Mouse (Mus musculus): Measurements from ENCODE around the gene Lasp1. TPM values are rescaled to one million over a fixed set of nuclear protein-coding genes. Genes with fewer than 3 reads are reported as not detected.
"Not testable (repeated sequence)": the region's sequence is repeated elsewhere in the genome, so short reads cannot be mapped to it uniquely, and the experiment has no call there.

The Lasp1 gene
- total RNA-seq, 2 experiments from 2014 or later, result 73.3 to 74.4 TPM

DNA sequence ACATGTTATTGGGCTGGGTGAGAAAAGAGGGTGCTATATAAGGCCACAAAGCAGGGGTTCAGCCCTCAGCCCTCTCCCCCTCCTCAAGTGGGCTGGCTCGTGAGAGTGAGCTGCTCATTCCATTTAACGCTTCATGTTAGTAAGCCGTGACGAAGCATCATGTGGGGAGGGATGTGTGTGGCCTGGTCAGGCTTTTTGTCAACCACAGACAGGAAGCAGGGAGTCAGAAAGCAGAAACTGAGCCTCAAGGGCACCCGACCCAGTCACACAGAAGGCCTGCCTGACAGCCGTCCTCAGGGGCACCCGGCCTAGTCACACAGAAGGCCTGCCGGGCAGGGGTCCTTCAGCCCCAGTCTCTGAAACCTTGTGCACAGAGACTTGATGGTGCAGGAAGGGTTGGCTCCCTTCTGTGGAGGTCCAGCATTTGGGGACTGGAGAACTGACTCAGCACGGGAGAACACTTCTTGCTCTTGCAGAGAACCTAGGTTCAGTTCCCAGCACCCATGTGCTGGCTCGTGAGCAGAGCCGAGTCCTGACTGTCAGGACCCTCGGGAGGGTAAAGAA, 31.2 kb downstream of the Lasp1 start:
- DNase-seq, result no peak

DNA sequence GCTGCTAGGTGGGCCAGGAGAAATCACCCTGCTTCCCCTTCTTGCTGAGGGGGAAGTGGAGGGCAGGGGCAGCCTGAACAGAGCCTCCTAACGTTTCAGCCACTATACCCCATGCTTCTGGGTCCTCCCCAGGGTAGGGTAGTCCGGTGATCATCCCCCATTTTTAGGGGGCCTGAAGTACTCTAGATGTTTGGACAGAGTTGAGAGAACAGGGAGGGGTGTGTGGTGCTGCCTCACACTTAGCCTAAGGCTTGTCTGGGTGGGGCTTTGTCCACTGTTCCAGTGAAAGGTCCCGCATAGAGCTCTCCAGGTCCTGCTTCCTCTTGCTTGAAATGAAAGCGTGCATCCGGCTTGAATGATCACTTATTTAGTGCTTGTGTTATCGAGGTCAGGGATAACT, 31.7 kb downstream of the Lasp1 start:
- DNase-seq, result no peak

DNA sequence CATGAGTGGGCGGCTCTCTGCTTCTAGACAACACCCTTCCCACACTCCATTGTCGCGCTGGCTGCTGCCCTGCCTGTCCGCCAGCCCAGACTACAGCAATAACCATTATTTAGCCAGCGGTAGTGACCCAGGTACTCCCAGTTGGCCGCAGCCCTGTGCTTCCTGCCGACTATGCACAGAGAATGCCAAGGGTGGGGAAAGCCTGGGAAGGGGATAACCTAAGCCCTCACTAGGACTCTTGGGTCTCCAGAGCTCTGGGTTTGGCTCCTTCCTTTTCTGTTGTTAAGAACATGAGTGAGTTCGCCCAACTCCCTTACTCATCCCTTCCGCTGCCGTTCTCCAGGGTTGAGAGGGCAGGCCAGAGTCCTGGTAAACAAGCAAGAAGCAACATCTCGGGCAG, 33.2 kb downstream of the Lasp1 start:
- no peak for DNase-seq

DNA sequence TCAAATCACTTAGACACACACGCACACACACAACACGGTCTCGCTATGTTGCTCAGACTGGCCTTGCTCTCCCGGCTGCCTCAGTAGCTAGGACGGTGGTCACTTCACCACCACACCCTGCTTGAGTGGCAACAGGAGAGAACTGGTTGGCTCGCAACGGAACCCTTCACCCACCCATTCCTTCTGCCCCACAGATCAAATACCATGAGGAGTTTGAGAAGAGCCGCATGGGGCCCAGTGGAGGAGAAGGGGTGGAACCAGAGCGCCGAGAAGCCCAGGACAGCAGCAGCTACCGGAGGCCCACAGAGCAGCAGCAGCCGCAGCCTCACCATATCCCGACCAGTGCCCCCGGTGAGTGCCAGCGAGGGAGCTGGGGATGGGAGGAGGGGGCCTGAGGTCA, 34.6 kb downstream of the Lasp1 start:
- DNase-seq, result no peak

DNA sequence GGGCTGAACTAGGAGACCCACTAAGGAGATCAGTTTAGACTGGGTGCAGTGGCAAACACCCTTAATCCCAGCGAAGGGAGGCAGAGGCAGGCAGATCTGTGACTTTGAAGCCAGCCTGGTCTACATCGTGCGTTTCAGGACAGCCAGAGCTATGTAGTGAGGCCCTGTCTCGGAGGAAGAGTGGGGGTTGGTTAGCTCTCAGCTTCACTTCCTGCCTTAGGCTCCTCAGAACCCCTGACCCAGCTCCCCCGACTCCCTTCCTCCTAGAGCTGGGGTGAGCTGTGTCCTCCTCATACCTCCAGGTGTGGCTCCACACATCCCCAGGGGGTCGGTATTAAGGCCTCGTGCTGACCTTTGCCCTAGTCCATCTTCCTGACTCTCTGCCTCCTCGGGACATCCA, 37.7 kb downstream of the Lasp1 start:
- no peak for DNase-seq

DNA sequence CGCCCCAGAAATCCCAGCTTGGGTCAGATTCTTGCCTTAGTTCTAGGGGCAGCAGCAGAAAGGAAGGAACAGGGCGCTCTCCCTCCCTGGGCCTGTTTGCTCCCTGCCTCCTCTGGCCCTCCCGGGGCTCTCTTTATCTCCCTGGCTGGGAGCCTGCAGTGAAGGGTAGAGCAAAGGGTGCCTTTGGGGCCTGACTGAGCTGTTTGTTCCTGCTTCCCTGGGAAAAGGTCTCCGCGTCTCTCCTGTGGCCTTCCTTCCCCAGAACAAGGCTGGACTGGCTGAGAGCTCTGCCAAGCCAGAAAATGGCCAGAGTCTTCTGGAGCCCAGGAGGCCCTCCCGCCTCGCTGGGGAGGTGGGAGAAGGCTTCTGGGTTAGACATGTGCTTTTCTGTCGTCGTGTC, 38.3 kb downstream of the Lasp1 start:
- DNase-seq, result peak; percentile 52

DNA sequence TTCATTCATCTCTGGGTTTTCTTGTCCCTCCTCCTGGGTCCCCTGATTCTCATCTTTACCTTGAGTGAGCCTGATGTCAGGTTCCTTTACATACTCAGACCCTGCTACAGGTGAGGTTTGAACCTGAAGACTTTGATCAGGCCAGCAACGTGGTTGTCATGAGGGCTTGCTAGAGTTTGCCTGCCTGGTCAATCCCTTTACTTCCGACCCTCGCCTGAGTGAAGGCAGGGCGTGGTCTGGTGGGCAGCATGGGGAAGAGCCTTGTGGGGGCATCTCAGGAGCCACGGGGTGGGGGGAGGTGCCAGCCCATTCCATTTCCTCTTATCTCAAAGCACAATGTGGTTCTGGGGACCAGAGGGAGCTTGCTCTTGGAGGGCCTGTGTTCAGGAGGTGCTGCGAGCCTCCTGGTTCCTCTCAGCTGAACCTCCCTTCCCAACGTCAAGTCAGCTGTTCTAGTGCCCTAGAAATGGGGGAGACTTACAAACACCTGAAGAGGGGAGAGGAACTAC, 38.9 kb downstream of the Lasp1 start:
- DNase-seq, result no peak

DNA sequence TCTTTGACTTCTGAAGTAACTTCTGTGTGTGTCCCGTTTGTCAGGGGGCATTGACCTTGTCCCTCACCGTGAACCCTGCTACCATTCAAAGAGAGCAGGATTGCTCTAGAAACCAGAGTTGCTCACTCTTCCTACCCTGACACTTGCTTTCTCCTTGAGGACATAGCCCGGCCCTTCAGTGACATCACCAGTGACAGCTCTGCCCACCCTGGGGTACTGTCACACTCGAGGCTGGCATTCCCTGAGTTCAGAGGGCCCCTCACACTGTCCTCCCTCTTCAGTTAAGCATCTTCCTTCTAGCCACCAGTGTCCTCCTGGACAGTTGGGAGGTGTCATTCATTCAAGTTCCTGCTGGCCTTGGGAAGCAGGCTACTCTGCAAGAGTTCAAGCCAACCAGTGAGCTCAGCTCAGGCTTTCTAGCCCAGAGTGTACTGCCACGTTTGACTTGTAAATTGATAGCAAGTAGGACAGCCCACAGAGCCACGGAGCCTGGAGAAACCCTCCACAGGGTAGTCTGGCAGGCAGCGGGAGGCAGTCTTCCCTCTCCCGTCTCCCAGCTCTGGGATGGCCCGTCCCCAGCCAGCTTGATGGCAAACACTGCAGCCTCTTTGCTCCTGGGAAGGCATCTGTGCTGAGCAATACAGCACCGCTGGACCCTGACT, 40.1 kb downstream of the Lasp1 start:
- no peak for DNase-seq

DNA sequence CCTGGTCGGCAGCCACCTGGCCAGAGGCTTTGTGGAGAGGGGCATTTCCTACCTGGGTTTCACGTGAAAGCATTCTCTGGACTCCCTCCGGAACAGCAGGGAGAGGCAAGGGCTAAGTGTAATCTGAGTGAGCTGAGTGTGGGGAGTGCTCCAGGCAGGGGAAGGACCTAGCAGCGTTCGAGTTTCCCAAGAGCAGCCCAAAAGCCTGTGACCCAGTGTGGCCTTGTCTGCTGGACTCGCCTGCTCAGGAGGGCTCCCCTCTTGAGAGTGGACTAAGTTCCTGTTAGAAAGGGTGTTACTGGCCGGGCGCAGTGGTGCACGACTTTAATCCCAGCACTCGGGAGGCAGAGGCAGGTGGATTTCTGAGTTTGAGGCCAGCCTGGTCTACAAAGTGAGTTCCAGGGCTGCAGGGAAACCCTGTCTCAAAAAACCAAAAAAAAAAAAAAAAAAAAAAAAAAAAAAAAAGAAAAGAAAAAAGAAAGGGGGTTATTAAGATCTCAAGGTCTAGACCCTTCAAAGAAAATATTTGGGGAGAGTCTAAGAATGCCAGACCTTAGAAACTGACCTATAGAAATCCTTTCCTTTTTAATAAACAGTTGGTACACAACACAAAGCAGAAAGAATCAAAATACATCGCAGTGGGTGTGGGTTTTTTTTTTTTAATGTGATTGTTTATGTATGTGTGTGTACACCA, 40.8 kb downstream of the Lasp1 start:
- DNase-seq, result no peak

DNA sequence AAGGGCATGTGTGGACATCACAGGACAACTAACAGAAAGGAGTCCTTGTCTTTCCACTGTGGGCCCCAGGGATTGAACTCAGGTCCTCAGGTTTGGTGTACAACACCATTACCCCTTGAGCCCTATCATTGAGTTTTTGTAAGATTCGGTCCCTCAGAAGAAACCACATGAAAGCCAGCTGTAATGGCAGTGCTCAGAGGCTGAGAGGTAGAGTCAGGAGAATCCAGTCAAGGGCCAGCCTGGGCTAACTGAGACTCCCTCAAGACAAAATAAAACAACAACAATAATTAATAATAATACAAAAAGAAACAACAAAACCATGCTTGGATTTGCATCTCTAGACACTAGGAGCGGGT, 41.3 kb downstream of the Lasp1 start:
- no peak for DNase-seq

DNA sequence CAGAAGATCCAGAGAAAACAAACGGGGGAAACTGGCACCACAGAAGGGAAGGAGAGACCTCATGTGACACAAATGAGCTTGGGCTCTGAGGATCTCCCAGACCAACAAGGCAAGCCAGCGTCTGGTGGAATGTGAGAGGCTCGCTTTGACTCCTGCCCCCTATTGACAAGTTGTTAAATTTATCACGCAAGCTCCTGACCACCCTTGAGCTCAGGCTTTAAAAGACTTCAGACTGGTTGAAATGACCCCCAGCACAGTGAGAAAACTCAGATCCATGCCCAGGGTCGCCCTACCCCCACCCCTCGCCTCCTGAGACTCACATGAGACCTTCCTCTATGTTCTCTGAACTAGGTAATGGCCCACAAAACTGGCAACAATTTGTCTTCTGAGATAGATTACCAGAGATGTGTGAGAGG, 41.7 kb downstream of the Lasp1 start, which contains the start of gene B230217C12Rik:
B230217C12Rik (plus strand) TSS at position 242 of the 416 bp plus-strand sequence.
- DNase-seq, result no peak

DNA sequence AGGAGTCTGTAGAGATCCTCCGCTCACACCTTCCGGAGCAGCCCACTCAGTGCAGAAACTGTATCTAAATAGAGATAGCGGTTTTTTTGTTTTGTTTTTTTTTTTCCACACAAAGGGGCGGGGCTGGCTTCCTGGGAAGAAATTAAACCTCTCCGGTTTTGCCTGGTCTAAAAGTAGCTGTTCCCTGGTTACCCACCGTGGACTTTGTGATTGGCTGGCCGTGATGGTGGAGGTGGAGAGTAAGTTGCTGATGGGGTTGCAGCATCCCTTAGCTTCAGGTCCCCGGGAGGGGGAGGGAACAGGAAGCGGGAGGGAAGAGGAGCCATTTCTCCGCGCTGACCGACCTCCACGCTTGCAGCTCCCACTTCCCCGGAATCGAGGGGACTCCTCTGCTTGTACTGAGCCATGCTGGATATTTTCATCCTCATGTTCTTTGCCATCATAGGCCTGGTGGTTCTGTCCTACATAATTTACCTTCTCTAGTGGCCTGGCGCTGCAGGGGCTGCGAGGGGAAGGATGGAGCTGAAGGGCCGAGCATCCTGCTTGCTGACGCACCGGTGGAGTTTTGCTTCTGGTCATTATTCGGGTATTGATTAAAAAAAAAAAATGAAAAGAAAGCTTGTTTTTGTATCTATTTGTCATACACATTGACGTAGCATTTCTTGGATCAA, 42.3 kb downstream of the Lasp1 start:
- DNase-seq, result peak; percentile 65

DNA sequence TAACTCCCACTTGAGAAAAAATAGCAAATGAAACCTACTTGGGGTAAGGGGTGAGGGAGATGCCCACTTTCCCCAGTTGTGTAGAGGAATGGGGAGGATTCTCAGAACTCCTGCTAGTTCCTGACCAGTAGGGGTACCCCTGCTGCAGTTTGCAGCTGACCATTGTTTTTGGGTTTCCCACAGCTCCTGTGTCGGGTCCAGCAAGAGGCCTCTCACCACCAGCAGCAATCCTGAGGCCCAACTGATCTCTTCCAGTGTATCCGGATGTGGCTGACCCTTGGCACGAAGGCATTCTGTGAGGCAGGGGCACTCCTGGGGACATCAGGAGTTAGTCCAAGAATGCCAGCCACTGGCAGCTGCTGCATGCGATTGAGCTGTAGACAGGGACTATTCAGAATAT, 43.2 kb downstream of the Lasp1 start:
- no peak for DNase-seq

DNA sequence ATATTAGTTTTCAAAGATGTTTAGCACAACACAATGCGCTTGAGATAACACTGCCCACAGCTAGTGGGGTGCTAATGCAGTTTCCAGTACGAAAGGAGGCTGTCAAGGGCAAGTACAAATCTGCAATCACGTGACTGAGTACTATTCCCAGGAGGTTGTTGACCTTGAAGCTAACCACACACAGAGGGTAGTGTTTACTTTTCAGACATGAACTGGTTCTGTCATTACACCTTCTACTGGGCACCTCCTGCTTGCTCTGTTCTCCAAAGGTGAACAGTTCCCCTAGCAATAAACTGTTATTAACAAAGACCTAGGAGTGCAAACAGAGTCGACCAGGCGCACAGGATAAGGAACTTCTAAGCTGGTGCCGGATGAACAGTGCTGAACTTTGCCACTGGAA, 51.6 kb downstream of the Lasp1 start:
- DNase-seq, result no peak

DNA sequence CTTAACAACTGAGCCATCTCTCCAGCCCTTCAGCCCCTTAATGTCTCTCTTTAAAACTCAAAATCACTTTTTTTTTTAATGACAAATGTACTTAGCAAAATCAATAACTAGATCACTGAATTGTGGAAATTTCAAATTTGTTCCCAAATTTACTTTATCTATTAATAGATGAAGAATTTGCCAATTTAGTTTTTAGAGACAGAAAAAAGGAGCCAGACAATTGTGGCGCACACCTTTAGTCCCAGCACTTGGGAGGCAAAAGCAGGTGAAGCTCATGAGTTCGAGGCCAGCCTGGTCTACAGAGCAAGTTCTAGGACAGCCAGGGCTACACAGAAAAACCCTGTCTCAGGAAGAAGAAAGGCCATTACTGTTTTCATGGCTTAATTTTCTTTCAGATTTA, 52.8 kb downstream of the Lasp1 start:
- no peak for DNase-seq

DNA sequence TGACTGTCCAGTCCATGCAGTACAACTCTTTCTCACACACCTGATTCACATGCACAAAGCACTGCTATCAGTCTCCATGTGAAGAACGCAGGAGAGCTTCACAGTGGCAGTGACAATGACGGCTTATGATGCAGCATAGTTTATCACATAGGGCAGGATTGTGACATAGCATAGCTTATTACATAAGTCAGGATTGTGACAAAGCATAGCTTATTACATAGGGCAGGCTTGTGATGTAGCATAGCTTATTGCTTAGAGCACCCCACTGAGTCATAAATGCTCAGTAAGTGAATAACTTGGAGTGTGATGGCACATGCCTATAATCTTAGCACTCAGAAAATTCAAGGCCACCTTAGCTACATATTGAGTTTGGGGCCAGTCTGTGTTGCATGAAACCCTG, 56.7 kb downstream of the Lasp1 start:
- no peak for DNase-seq

DNA sequence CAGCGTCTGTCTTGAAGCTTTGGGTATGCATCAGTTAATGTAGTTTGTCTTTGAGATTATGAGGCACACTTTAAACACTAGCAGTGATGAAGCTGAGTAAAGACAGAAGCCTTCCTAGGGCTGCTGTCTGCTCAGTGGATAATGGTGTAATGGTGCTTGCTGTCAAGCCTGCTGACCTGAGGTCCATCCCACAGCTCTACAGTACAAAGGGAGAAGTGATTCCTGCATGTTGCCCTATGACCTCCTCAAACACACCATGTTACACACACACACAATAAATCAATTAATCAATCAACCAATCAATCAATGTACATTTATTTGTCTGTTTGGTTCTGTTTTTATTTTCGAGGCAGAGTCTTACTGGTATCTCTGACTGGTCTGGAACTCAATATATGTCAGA, 63.3 kb downstream of the Lasp1 start:
- DNase-seq, result no peak

DNA sequence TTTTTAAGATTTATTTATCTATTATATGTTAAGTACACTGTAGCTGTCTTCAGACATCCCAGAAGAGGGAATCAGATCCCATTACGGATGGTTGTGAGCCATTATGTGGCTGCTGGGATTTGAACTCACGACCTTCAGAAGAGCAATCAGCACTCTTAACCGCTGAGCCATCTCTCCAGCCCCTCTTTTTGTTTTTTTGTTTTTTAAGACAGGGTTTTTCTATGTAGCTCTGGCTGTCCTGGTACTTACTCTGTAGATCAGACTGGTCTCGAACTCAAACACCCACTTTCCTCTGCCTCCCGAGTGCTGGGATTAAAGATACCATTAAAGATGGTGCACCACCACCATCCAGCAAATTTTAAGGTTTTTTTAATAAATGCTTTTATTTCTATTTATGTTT, 66.6 kb downstream of the Lasp1 start:
- no peak for DNase-seq

DNA sequence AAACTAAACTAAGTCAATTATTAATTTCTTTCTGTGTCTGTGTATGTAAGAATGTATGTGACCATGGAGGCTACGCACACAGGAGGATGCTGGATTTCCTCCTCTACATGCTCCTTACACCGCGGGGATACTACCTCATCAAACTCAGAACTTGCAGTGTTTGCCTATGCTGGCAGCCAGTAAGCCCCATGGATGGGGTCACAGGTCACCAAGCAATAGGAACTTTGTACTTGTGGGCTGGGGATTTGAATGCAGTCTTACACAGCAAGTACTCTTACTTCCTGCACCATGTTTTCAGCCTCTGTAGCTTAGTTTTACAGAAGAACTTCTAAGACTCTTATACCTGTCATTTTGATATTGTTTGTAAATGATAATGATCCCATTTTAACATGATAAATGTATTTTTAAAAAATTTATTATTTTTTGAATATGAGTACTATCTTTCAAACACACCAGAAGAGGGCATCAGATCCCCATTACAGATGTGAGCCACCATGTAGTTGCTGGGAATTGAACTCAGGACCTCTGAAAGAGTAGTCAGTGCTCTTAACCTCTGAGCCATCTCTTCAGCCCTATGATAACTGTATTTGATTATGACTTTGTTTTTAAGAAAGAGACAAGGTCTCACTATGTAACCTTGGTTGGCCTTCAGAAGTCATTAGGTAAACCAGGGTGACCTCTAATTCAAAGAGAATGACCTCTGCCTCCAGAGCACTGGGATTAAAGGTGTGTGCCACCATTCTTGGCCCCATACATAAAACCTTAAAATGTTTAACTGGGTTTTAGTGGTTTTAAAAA, 67.5 kb downstream of the Lasp1 start:
- DNase-seq, result no peak

DNA sequence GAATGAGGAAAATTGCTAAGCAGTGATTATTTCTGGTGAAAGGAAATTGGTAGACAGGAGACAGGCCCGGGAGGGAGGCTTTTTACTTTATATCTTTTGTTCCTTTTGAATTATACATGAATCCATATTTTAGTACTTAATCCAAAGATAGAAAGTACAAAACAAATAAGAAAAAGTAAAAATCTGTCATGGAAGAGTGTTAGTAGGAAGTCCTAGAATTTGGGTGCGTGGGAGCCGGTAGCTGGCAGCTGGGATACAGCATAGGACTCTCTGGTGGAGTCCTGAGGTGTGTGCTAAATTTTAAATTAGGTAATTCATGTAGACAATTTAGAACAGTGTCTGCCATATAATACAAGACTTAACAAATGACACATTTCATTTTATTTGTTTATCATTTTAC, 68.8 kb downstream of the Lasp1 start:
- no peak for DNase-seq

DNA sequence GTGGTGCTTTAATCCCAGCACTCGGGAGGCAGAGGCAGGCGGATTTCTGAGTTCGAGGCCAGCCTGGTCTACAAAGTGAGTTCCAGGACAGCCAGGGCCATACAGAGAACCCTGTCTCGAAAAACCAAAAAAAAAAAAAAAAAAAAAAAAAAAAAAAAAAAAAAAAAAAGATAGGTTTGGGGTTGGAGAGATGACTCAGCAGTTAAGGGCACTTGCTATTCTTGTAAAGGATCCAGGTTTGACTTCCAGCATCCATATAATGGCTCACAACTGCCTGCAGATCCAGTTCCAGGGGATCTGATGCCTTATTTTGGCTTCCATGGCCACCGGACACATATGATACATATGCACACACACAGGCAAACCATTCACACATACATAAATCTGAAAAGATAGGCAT, 73.6 kb downstream of the Lasp1 start:
- DNase-seq, result not testable (repeated sequence)

DNA sequence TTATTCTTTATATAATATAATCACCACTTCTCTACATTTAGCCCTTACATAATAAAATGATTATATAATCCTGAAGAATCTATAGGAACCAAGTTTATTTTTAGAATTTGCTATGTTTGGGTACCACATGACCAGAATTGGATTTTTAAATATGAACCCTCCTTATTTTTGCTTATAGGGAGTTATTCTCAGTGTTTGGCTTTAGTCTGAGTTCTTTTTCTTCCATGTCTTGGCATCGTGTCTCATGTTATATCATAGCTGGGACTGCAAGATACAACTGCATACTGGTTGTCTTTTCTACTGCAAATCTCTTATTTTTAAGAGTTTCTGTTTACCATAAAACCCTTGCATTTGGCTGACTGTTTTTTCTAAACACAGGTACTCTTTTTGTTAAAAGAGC, 75.6 kb downstream of the Lasp1 start:
- no peak for DNase-seq

DNA sequence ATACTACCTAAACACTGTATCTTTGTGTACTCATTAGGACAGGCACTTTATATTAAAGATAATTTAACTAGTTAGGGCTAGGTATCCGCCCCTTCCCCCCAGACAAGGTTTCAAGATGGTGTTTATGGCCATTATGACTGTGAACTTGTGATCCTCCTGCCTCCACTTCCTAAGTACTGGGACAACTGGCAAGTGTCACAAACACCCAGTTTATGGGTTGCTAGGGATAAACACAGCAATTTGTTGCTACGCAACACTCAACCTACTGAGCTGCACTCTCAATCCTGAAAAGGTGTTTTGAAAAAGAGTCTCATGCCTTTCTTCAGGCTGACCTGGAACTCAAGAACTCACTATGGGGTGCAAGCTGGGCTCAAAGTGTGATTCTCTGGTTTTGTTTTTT, 78.5 kb downstream of the Lasp1 start:
- no peak for DNase-seq

Data from heart, postnatal 4 days (tissue).